Mouse (Mus musculus) neural tube, embryonic 13.5 days (tissue): ENCODE measurements at regions not wholly inside any gene's neighbourhood (a gene's known extent, or its start where the extent isn't known, plus 50 kb on each side); places are given as distances from the start of the nearest gene placed in this dataset.

ENCODE experiments used
- ATAC-seq: fragments of 200-750 bp; cut with Nextera tagmentation; 2 replicates; pipeline ENCODE4 v1.8.0; 2017; ENCODE audit warnings: low read depth, mild to moderate bottlenecking, moderate TSS enrichment, moderate library complexity
- H3K27ac ChIP-seq: fragments of 300-500 bp; sonication (generic); replicated peaks from 2 replicates; pipeline ENCODE4 v1.5.1; 2015; ENCODE audit warnings: moderate library complexity, mild to moderate bottlenecking, inconsistent platforms
- H3K27me3 ChIP-seq: fragments of 300-500 bp; sonication (generic); 2 replicates; pipeline ENCODE4 v1.6.1; 2015; ENCODE audit warnings: mild to moderate bottlenecking, inconsistent platforms
- H3K36me3 ChIP-seq: fragments of 300-500 bp; sonication (generic); 2 replicates; pipeline ENCODE4 v1.6.1; 2015; ENCODE audit warnings: mild to moderate bottlenecking, inconsistent platforms
- H3K4me1 ChIP-seq: fragments of 300-500 bp; sonication (generic); replicated peaks from 2 replicates; pipeline ENCODE4 v1.6.1; 2015; ENCODE audit warnings: inconsistent platforms
- H3K4me2 ChIP-seq: fragments of 300-500 bp; sonication (generic); 2 replicates; pipeline ENCODE4 v1.6.1; 2015; ENCODE audit warnings: inconsistent platforms, mild to moderate bottlenecking, moderate library complexity
- H3K4me3 ChIP-seq: fragments of 300-500 bp; sonication (generic); 2 replicates; pipeline ENCODE4 v1.5.1; 2015; ENCODE audit warnings: mild to moderate bottlenecking, inconsistent platforms
- H3K9ac ChIP-seq: fragments of 300-500 bp; sonication (generic); 2 replicates; pipeline ENCODE4 v1.6.1; 2015; ENCODE audit warnings: moderate library complexity, mild to moderate bottlenecking, inconsistent platforms
- H3K9me3 ChIP-seq: fragments of 300-500 bp; sonication (generic); 2 replicates; pipeline ENCODE4 v1.6.1; 2016; ENCODE audit warnings: inconsistent platforms
- WGBS: fragments of 180-500 bp; shearing (Covaris S2); methylation state at CpG from one replicate; pipeline ENCODE4 v1.1.7; 2015; 5-methylcytosine and 5-hydroxymethylcytosine counted together

- no peaks in the 10 kb centered on the region; the same call in 1 of the 2 replicates for H3K4me1 ChIP-seq
- no peak overlapping the region for H3K4me3 ChIP-seq
- 34% methylated on average over 7 of the region's 7 CpGs for WGBS
- H3K9ac ChIP-seq, result no peak overlapping the region
- H3K4me2 ChIP-seq, result no peak overlapping the region
- ATAC-seq, result no peak
- H3K27me3 ChIP-seq, result no peaks in the 10 kb centered on the region
- no peaks in the 10 kb centered on the region for H3K9me3 ChIP-seq
- H3K27ac ChIP-seq, result peak overlapping the region; percentile 40
- no peaks in the 10 kb centered on the region for H3K36me3 ChIP-seq
Observed at GRCm38 (mm10) chr5:75754356-75754755, 179.6 kb downstream of the Kit start.

GRCm38 (mm10) chr5:75745311-75745710, 170.6 kb downstream of the Kit start:
- ATAC-seq, result no peak
- Histone ChIP-seq H3K36me3 (no peaks in the 10 kb centered on the region), H3K4me2 (no peak overlapping the region), H3K9me3 (no peaks in the 10 kb centered on the region), H3K4me1 (peaks cover 13% of the 10 kb centered on the region), H3K27me3 (no peaks in the 10 kb centered on the region), H3K9ac (no peak overlapping the region), H3K27ac (no peak overlapping the region), H3K4me3 (no peak overlapping the region)
- 87% methylated on average over 9 of the region's 9 CpGs for WGBS

GRCm38 (mm10) chr5:75744475-75745045, 169.8 kb downstream of the Kit start:
- no peaks in the 10 kb centered on the region for H3K9me3 ChIP-seq
- no peak overlapping the region; the same call in 1 of the 2 replicates for H3K27ac ChIP-seq
- H3K9ac ChIP-seq, result no peak overlapping the region
- H3K4me2 ChIP-seq, result no peak overlapping the region
- H3K27me3 ChIP-seq, result no peaks in the 10 kb centered on the region
- peaks cover 19% of the 10 kb centered on the region for H3K4me1 ChIP-seq
- H3K4me3 ChIP-seq, result no peak overlapping the region
- ATAC-seq, result no peak
- H3K36me3 ChIP-seq, result no peaks in the 10 kb centered on the region
- WGBS, result 15% methylated on average over 4 of the region's 6 CpGs

GRCm38 (mm10) chr5:75739336-75739735, 164.6 kb downstream of the Kit start:
- H3K27ac ChIP-seq, result peak overlapping the region; percentile 57; the same call in 1 of the 2 replicates
- no peaks in the 10 kb centered on the region for H3K36me3 ChIP-seq
- no peak overlapping the region for H3K4me2 ChIP-seq
- 42% methylated on average over 8 of the region's 8 CpGs for WGBS
- no peaks in the 10 kb centered on the region; the same call in 1 of the 2 replicates for H3K9me3 ChIP-seq
- ATAC-seq, result no peak
- no peak overlapping the region for H3K9ac ChIP-seq
- H3K4me1 ChIP-seq, result peaks cover 26% of the 10 kb centered on the region
- H3K4me3 ChIP-seq, result no peak overlapping the region
- H3K27me3 ChIP-seq, result no peaks in the 10 kb centered on the region

GRCm38 (mm10) chr5:75738445-75738844, 163.7 kb downstream of the Kit start:
- no peak overlapping the region for H3K9ac ChIP-seq
- peaks cover 22% of the 10 kb centered on the region for H3K4me1 ChIP-seq
- no peak overlapping the region for H3K4me2 ChIP-seq
- H3K27me3 ChIP-seq, result no peaks in the 10 kb centered on the region
- H3K9me3 ChIP-seq, result no peaks in the 10 kb centered on the region; the same call in 1 of the 2 replicates
- 67% methylated on average over 2 of the region's 2 CpGs for WGBS
- H3K36me3 ChIP-seq, result no peaks in the 10 kb centered on the region
- H3K4me3 ChIP-seq, result no peak overlapping the region
- no peak for ATAC-seq
- no peak overlapping the region for H3K27ac ChIP-seq

GRCm38 (mm10) chr5:75737752-75738151, 163.0 kb downstream of the Kit start:
- no peak overlapping the region for H3K9ac ChIP-seq
- WGBS, result 87% methylated on average over 7 of the region's 7 CpGs
- H3K27ac ChIP-seq, result peak overlapping the region; percentile 46; the same call in 1 of the 2 replicates
- no peaks in the 10 kb centered on the region; the same call in 1 of the 2 replicates for H3K9me3 ChIP-seq
- H3K4me1 ChIP-seq, result peaks cover 22% of the 10 kb centered on the region
- H3K36me3 ChIP-seq, result no peaks in the 10 kb centered on the region
- H3K4me3 ChIP-seq, result no peak overlapping the region
- no peak overlapping the region for H3K4me2 ChIP-seq
- H3K27me3 ChIP-seq, result no peaks in the 10 kb centered on the region
- ATAC-seq, result no peak

- ATAC-seq, result no peak
Observed at GRCm38 (mm10) chr5:75736318-75736717, 161.6 kb downstream of the Kit start.

GRCm38 (mm10) chr5:75734508-75734907, 159.8 kb downstream of the Kit start:
- Histone ChIP-seq H3K4me3 (no peak overlapping the region), H3K27ac (no peak overlapping the region), H3K27me3 (no peaks in the 10 kb centered on the region), H3K9ac (no peak overlapping the region), H3K4me1 (peaks cover 19% of the 10 kb centered on the region), H3K9me3 (no peaks in the 10 kb centered on the region; the same call in 1 of the 2 replicates), H3K36me3 (no peaks in the 10 kb centered on the region), H3K4me2 (no peak overlapping the region)
- no peak for ATAC-seq
- WGBS, result 92% methylated on average over 14 of the region's 14 CpGs

More at GRCm38 (mm10) chr5:75736318-75736717, 161.6 kb downstream of the Kit start:
- Histone ChIP-seq H3K4me2 (no peak overlapping the region), H3K4me3 (no peak overlapping the region), H3K27me3 (no peaks in the 10 kb centered on the region), H3K36me3 (no peaks in the 10 kb centered on the region), H3K9me3 (no peaks in the 10 kb centered on the region; the same call in 1 of the 2 replicates), H3K9ac (no peak overlapping the region), H3K27ac (no peak overlapping the region), H3K4me1 (peaks cover 22% of the 10 kb centered on the region)

- Histone ChIP-seq H3K4me3 (no peak overlapping the region), H3K4me1 (peaks cover 15% of the 10 kb centered on the region; the same call in 1 of the 2 replicates), H3K4me2 (no peak overlapping the region), H3K9ac (no peak overlapping the region), H3K36me3 (no peaks in the 10 kb centered on the region), H3K27me3 (no peaks in the 10 kb centered on the region), H3K9me3 (no peaks in the 10 kb centered on the region; the same call in 1 of the 2 replicates), H3K27ac (no peak overlapping the region)
- 96% methylated on average over 6 of the region's 6 CpGs for WGBS
- no peak for ATAC-seq
Observed at GRCm38 (mm10) chr5:75734043-75734442, 159.3 kb downstream of the Kit start.

GRCm38 (mm10) chr5:75731236-75731635, 156.5 kb downstream of the Kit start:
- no peaks in the 10 kb centered on the region for H3K36me3 ChIP-seq
- no peak overlapping the region for H3K27ac ChIP-seq
- no peaks in the 10 kb centered on the region; the same call in 1 of the 2 replicates for H3K9me3 ChIP-seq
- H3K27me3 ChIP-seq, result no peaks in the 10 kb centered on the region
- H3K4me3 ChIP-seq, result no peak overlapping the region
- 86% methylated on average over 4 of the region's 4 CpGs for WGBS
- H3K4me2 ChIP-seq, result no peak overlapping the region
- no peak overlapping the region for H3K9ac ChIP-seq
- H3K4me1 ChIP-seq, result 0 out of 2 replicates have a peak, but pooled peaks cover 4% of the 10 kb centered on the region
- no peak for ATAC-seq

- H3K4me2 ChIP-seq, result no peak overlapping the region
- 78% methylated on average over 3 of the region's 3 CpGs for WGBS
- no peaks in the 10 kb centered on the region for H3K36me3 ChIP-seq
- ATAC-seq, result no peak
- H3K4me3 ChIP-seq, result no peak overlapping the region
- H3K27me3 ChIP-seq, result no peaks in the 10 kb centered on the region
- no peak overlapping the region for H3K27ac ChIP-seq
- 0 out of 2 replicates have a peak, but pooled peaks cover 4% of the 10 kb centered on the region for H3K4me1 ChIP-seq
- no peak overlapping the region for H3K9ac ChIP-seq
- no peaks in the 10 kb centered on the region; the same call in 1 of the 2 replicates for H3K9me3 ChIP-seq
Observed at GRCm38 (mm10) chr5:75730698-75731097, 156.0 kb downstream of the Kit start.

GRCm38 (mm10) chr5:75721291-75721690, 146.6 kb downstream of the Kit start:
- no peak for ATAC-seq
- Histone ChIP-seq H3K4me2 (no peak overlapping the region), H3K9me3 (no peaks in the 10 kb centered on the region), H3K36me3 (no peaks in the 10 kb centered on the region), H3K4me3 (no peak overlapping the region), H3K4me1 (peaks cover 12% of the 10 kb centered on the region), H3K9ac (no peak overlapping the region), H3K27me3 (no peaks in the 10 kb centered on the region), H3K27ac (no peak overlapping the region)
- 88% methylated on average over 2 of the region's 2 CpGs for WGBS
